Mouse (Mus musculus): ENCODE results near the gene Tspan14. TPM values are rescaled to one million over a fixed set of nuclear protein-coding genes. Genes with fewer than 3 reads are reported as not detected.

Gene Tspan14
- total RNA-seq, 2 experiments from 2014 or later, result 17.2 to 19.1 TPM

- DNase-seq, result no peak
These were observed 92.6 kb downstream of the Tspan14 start for GRCm38 (mm10) chr14:40873961-40874360.

DNA sequence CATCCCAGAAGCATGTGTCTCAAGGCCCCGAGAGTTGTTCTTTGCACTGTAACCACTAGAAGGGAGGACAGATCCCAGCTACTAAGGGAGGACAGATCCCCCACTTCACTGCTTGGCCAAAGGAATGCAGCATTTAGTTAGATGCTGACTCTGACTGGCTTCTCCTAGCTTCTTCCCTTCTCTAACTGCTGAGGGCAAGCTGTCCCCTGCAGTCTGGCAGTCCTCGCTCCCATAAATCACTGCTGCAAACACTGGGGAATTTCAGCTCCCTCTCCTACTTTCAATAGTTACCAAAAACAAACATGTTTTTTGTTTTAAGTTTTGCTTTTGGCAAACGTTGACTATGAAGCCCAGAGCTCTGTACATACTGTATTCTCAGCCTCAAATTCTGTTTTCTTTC is 96.0 kb downstream of the Tspan14 start:
- DNase-seq, result no peak

DNA sequence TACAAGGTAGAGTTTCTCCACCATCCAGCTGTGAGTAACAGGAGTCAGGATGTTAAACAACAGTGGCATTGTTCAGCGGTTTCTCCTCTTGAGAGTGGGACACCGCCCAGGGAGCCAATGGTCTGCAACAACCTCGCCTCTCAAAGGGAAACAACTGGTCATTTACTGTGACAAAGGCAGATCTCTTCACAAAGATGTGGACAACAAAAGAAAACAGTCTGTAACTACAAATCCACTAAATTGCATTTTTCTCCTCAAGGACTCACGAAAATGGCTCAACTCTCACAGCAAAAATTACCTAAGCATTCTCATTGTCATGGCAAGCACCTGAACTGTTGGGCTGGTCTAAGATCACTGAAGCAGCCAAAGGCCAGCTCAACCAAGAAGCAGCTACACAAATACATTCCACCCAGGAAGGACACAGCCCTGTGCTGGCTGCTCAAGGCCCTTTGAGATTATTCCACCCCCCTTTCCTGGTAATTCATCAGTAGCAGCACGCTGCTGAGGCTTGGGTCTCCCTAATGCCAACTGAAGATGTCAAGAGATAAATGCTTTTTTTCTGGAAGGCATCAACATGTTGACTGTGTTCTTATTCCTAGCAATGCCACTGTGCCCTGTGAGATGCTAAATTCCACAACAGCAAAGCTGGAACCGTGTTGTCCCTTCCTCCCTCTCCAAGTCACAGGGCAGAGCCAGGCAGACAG is 101.6 kb downstream of the Tspan14 start:
- DNase-seq, result no peak

GRCm38 (mm10) chr14:40863659-40864058 is 102.9 kb downstream of the Tspan14 start:
- no peak for DNase-seq

- DNase-seq, result no peak
These were observed 103.6 kb downstream of the Tspan14 start for GRCm38 (mm10) chr14:40863022-40863421.

Other genes starting within 250 kb of the Tspan14 start
- gene Sh2d4b, start 73.5 kb downstream of the Tspan14 start, total RNA-seq (2021), result under 1 TPM; 0.56 to 0.87 TPM
- 10 to 100 TPM in 1 of 2 experiments, 1 to 10 TPM in 1; 7.2 to 11.0 TPM for gene Fam213a, start 47.0 kb upstream of the Tspan14 start, total RNA-seq (2021)
- gene Dydc2, start 102.4 kb upstream of the Tspan14 start, total RNA-seq (2021), result not detected
- not detected for gene Dydc1, start 106.1 kb upstream of the Tspan14 start, total RNA-seq (2021)
- under 1 TPM in 1 of 2 experiments, not detected in 1; 0.52 TPM for gene Mat1a, start 138.2 kb upstream of the Tspan14 start, total RNA-seq (2021)
- not detected for gene Sftpa1, start 165.0 kb upstream of the Tspan14 start, total RNA-seq (2021)
- gene Mbl1, start 184.7 kb upstream of the Tspan14 start, total RNA-seq (2021), result under 1 TPM in 1 of 2 experiments, not detected in 1; 0.52 TPM
- gene Sftpd, start 218.3 kb upstream of the Tspan14 start, total RNA-seq (2021), result not detected

Data from gastrocnemius, postnatal 10 days (tissue).